Mouse (Mus musculus) CH12.LX (cell line): ENCODE results near the gene Sema3d. TPM values are rescaled to one million over a fixed set of nuclear protein-coding genes. Genes with fewer than 3 reads are reported as not detected.

Experiments
- DNase-seq: peaks from one replicate; pipeline ENCODE4 v3.0.0-alpha.2; 2013; ENCODE audit errors: extremely low read depth
- H3K27ac ChIP-seq: 2 replicates; pipeline ENCODE4 v1.5.1; 2012; ENCODE audit warnings: low read depth, mild to moderate bottlenecking, control low read depth, moderate library complexity; ENCODE audit not compliant: insufficient read depth
- H3K27me3 ChIP-seq: replicated peaks from 2 replicates; pipeline ENCODE3; 2012; ENCODE audit warnings: inconsistent platforms
- H3K36me3 ChIP-seq, 2 experiments: replicated peaks in 1 of 2; 2 replicates each; pipeline versions ENCODE3 to v1.6.1; 2012; ENCODE audit warnings: inconsistent platforms in 1 of 2, low read length in 1 of 2, mild to moderate bottlenecking in 1 of 2, mixed read lengths in 1 of 2, moderate library complexity in 1 of 2; ENCODE audit not compliant: control insufficient read depth in 1 of 2, insufficient read depth in 1 of 2
- H3K4me1 ChIP-seq, 2 experiments: 2 replicates each; pipeline ENCODE4 v1.6.1; 2012; ENCODE audit warnings: inconsistent platforms in 1 of 2, moderate library complexity in 1 of 2; ENCODE audit not compliant: insufficient read depth in 2 of 2, control insufficient read depth in 1 of 2
- H3K4me2 ChIP-seq: 2 replicates; pipeline ENCODE4 v1.6.1; 2012; ENCODE audit warnings: low read depth, mild to moderate bottlenecking, control low read depth; ENCODE audit not compliant: poor library complexity, insufficient read depth, severe bottlenecking
- H3K4me3 ChIP-seq, 3 experiments: fragments of 150-350 bp in 1 of 3; sonication (generic) in 1 of 3; replicated peaks in 1 of 3; 2 replicates each; pipeline versions ENCODE3 to v1.5.1; 2011 to 2012; ENCODE audit warnings: low read depth in 2 of 3, low read length in 2 of 3, mild to moderate bottlenecking in 2 of 3, moderate library complexity in 2 of 3, control low read depth in 1 of 3, improper control_type of control experiment in 1 of 3, inconsistent platforms in 1 of 3, mixed read lengths in 1 of 3; ENCODE audit not compliant: poor library complexity in 1 of 3
- H3K79me2 ChIP-seq: replicated peaks from 2 replicates; pipeline ENCODE4 v1.6.1; 2012; ENCODE audit warnings: mild to moderate bottlenecking, moderate library complexity; ENCODE audit not compliant: control insufficient read depth, poor library complexity, insufficient read depth, severe bottlenecking; ENCODE audit errors: extremely low read depth
- H3K9ac ChIP-seq: 2 replicates; pipeline ENCODE4 v1.6.1; 2012; ENCODE audit warnings: low read depth, mild to moderate bottlenecking, control low read depth, moderate library complexity; ENCODE audit not compliant: insufficient read depth
- H3K9me3 ChIP-seq: replicated peaks from 2 replicates; pipeline ENCODE3; 2012; ENCODE audit warnings: low read length, inconsistent platforms, mixed read lengths
- CHD2 ChIP-seq: IDR thresholded peaks from 2 replicates; pipeline ENCODE4 v1.6.1; 2011; ENCODE audit warnings: low read length, improper control_type of control experiment
- EP300 ChIP-seq: IDR thresholded peaks from 2 replicates; pipeline ENCODE4 v1.6.1; 2011; ENCODE audit warnings: low read length, improper control_type of control experiment
- ETS1 ChIP-seq: conservative IDR thresholded peaks from 2 replicates; pipeline ENCODE4 v1.6.1; 2012; ENCODE audit warnings: low read depth, mild to moderate bottlenecking, inconsistent platforms, low read length, improper control_type of control experiment, moderate library complexity
- GABPA ChIP-seq: IDR thresholded peaks from 2 replicates; pipeline ENCODE4 v1.6.1; 2012; ENCODE audit warnings: low read depth, low read length, improper control_type of control experiment, inconsistent platforms; ENCODE audit not compliant: insufficient replicate concordance
- JUN ChIP-seq: IDR thresholded peaks from 2 replicates; pipeline ENCODE4 v1.6.1; 2011; ENCODE audit warnings: low read depth, mild to moderate bottlenecking, low read length, improper control_type of control experiment, moderate library complexity; ENCODE audit not compliant: insufficient read depth
- JUND ChIP-seq: conservative IDR thresholded peaks from 2 replicates; pipeline ENCODE4 v1.6.1; 2011; ENCODE audit warnings: low read depth, low read length, improper control_type of control experiment
- MAFK ChIP-seq: IDR thresholded peaks from 2 replicates; pipeline ENCODE4 v1.6.1; 2011; ENCODE audit warnings: low read length, improper control_type of control experiment; ENCODE audit not compliant: insufficient replicate concordance
- MAX ChIP-seq: IDR thresholded peaks from 2 replicates; pipeline ENCODE4 v1.6.1; 2011; ENCODE audit warnings: low read length, improper control_type of control experiment
- MXI1 ChIP-seq: IDR thresholded peaks from 2 replicates; pipeline ENCODE4 v1.6.1; 2011; ENCODE audit warnings: mild to moderate bottlenecking, low read depth, low read length, improper control_type of control experiment
- MYC ChIP-seq: IDR thresholded peaks from 2 replicates; pipeline ENCODE4 v1.6.1; 2011; ENCODE audit warnings: low read depth, mild to moderate bottlenecking, improper control_type of control experiment, low read length
- NELFE ChIP-seq: IDR thresholded peaks from 2 replicates; pipeline ENCODE4 v1.6.1; 2011; ENCODE audit warnings: low read depth, low read length, improper control_type of control experiment
- PAX5 ChIP-seq: IDR thresholded peaks from 2 replicates; pipeline ENCODE4 v1.6.1; 2012; ENCODE audit warnings: low read length, inconsistent platforms, mixed read lengths
- POLR2A ChIP-seq: IDR thresholded peaks from 2 replicates; pipeline ENCODE4 v1.6.1; 2011; ENCODE audit warnings: low read depth, mild to moderate bottlenecking, improper control_type of control experiment, low read length
- POLR2AphosphoS2 ChIP-seq: IDR thresholded peaks from 2 replicates; pipeline ENCODE4 v1.6.1; 2011; ENCODE audit warnings: low read depth, low read length, improper control_type of control experiment
- RAD21 ChIP-seq: IDR thresholded peaks from 2 replicates; pipeline ENCODE4 v1.6.1; 2011; ENCODE audit warnings: low read depth, mild to moderate bottlenecking, low read length, improper control_type of control experiment, moderate library complexity
- SMC3 ChIP-seq: IDR thresholded peaks from 2 replicates; pipeline ENCODE4 v1.6.1; 2011; ENCODE audit warnings: low read depth, low read length, improper control_type of control experiment
- TCF12 ChIP-seq: IDR thresholded peaks from 2 replicates; pipeline ENCODE4 v1.6.1; 2014; ENCODE audit warnings: low read depth, mild to moderate bottlenecking, inconsistent platforms, low read length, improper control_type of control experiment
- UBTF ChIP-seq: IDR thresholded peaks from 2 replicates; pipeline ENCODE4 v1.6.1; 2012; ENCODE audit warnings: low read depth, mild to moderate bottlenecking, inconsistent platforms, low read length, improper control_type of control experiment, moderate library complexity
- USF1 ChIP-seq: IDR thresholded peaks from 2 replicates; pipeline ENCODE4 v1.6.1; 2014; ENCODE audit warnings: low read depth, mild to moderate bottlenecking, inconsistent platforms, low read length, improper control_type of control experiment
- ZC3H11A ChIP-seq: IDR thresholded peaks from 2 replicates; pipeline ENCODE4 v1.6.1; 2012; ENCODE audit warnings: low read depth, mild to moderate bottlenecking, inconsistent platforms, low read length, improper control_type of control experiment
- ZKSCAN1 ChIP-seq: IDR thresholded peaks from 2 replicates; pipeline ENCODE4 v1.6.1; 2012; ENCODE audit warnings: low read depth, inconsistent platforms, low read length, improper control_type of control experiment, borderline replicate concordance
- dilution Hi-C: fragments of 300-500 bp; cut with MboI; formaldehyde crosslinking; loops from 2 replicates; pipeline ENCODE4 v1.14.3; 2020; ENCODE audit warnings: low sequenced_read_pairs; ENCODE audit not compliant: extremely low pct_unique_long_range_greater_than_20kb, extremely low pct_ligation_motif_present
- in situ Hi-C: fragments of 300-500 bp; cut with MboI; formaldehyde crosslinking; loops from 3 replicates; pipeline ENCODE4 v1.14.3; 2019; ENCODE audit warnings: low sequenced_read_pairs, low pct_ligation_motif_present, low pct_unique_long_range_greater_than_20kb, mixed read lengths
- polyA plus RNA-seq: library from polyadenylated mRNA; unstranded; fragments of >175 nt; gene quantifications from 2 replicates; pipeline ENCODE4 v1.2.1, GENCODE M21; 2012; ENCODE audit warnings: low read depth; ENCODE audit not compliant: insufficient read length
- total RNA-seq, 2 experiments: library from RNA; depleted of rRNA; stranded (reverse); fragments of 300-350 nt in 1 of 2; fragments of >200 nt in 1 of 2; gene quantifications; 2 replicates each; pipeline ENCODE4 v1.2.3; 2012 to 2014

Gene Sema3d
- total and polyA plus RNA-seq, 3 experiments: not detected

DNA sequence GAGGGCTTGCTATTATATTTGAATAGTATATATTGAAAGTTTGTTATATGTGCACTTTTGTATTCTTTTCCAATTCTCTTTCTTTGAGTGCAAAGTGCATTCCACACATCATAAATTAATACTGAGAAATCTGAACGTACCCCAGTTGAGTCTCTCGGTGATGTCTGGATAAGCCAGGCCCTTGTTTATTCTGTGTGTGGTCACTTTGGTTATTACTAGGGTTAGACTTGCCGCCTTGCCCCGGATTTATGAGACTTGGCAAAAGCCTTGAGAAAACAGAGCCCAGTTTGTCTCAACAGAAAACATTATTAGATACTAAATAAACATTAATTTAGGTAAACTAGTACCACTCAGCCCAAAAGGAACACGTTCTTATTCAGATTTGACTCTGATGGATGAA, 40.1 kb downstream of the Sema3d start:
- DNase-seq: no peak
- TF ChIP-seq MXI1 (no peak), ZKSCAN1 (no peak), PAX5 (no peak), ZC3H11A (no peak), MAFK (no peak), EP300 (no peak), UBTF (no peak), ETS1 (no peak), SMC3 (no peak), JUND (no peak), GABPA (no peak), POLR2AphosphoS2 (no peak), TCF12 (no peak), USF1 (no peak), POLR2A (no peak), RAD21 (no peak), JUN (no peak)
- in situ Hi-C loops: no loop called here
- dilution Hi-C loops: no loop called here
- H3K4me2 ChIP-seq: no peak overlapping the region
- H3K36me3 ChIP-seq: no peaks in the 10 kb centered on the region
- H3K27ac ChIP-seq: no peak overlapping the region
- H3K4me3 ChIP-seq: no peak overlapping the region
- H3K27me3 ChIP-seq: no peaks in the 10 kb centered on the region
- peaks cover 11% of the 10 kb centered on the region for H3K9me3 ChIP-seq
- no peaks in the 10 kb centered on the region for H3K79me2 ChIP-seq
- H3K4me1 ChIP-seq: 0 out of 4 replicates have a peak, but pooled peaks cover 0 to 2% of the 10 kb centered on the region in 2 experiments
- H3K9ac ChIP-seq: no peak overlapping the region

DNA sequence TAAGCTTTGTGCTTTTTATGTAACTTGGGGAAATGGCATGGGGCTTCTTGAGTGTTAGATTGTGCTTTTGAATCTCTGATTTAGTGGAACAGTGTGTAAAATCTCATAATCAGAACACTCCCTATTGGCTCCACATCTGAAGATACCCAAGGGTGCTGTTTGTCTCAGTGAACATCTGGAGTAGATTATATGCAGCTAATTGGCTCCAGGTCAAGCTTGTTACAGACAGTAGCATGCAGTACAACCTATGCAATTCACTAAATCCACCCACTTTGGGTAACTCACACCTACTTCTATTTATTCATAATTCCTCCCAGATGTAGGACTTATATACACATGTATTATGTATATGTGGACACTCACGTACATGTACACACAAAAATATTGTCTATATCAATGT, 58.6 kb downstream of the Sema3d start:
- Histone ChIP-seq H3K36me3 (no peaks in the 10 kb centered on the region), H3K4me1 (no peaks in the 10 kb centered on the region), H3K79me2 (no peaks in the 10 kb centered on the region), H3K4me3 (no peak overlapping the region), H3K9ac (no peak overlapping the region), H3K27ac (no peak overlapping the region), H3K9me3 (peaks cover 22% of the 10 kb centered on the region), H3K4me2 (no peak overlapping the region), H3K27me3 (no peaks in the 10 kb centered on the region)
- no peak for DNase-seq
- TF ChIP-seq NELFE (no peak), PAX5 (no peak), MAX (no peak), MYC (no peak), CHD2 (no peak)
- in situ Hi-C loops: no loop called here
- dilution Hi-C loops: no loop called here
